Mouse (Mus musculus): ENCODE data around the gene Cfap126.

Gene Cfap126

GRCm38 (mm10) chr1:171094424-171094823, 19.3 kb upstream of the Cfap126 start:
- no peak for DNase-seq (ENCODE audit: extremely low read depth, low read depth)

- DNase-seq (ENCODE audit: extremely low read depth, low read depth): no peak
Observed at GRCm38 (mm10) chr1:171096110-171096964, 17.4 kb upstream of the Cfap126 start.

GRCm38 (mm10) chr1:171097136-171097535, 16.6 kb upstream of the Cfap126 start:
- no peak for DNase-seq (ENCODE audit: extremely low read depth, low read depth)

- DNase-seq (ENCODE audit: extremely low read depth, low read depth): no peak
Observed at GRCm38 (mm10) chr1:171097612-171098011, 16.1 kb upstream of the Cfap126 start.

- DNase-seq (ENCODE audit: extremely low read depth, low read depth): no peak
Observed at GRCm38 (mm10) chr1:171101033-171101432, 12.7 kb upstream of the Cfap126 start.

- DNase-seq (ENCODE audit: extremely low read depth, low read depth): peak; percentile 60
Observed at GRCm38 (mm10) chr1:171101733-171102546, 11.8 kb upstream of the Cfap126 start.

- peak; percentile 84 for DNase-seq (ENCODE audit: extremely low read depth, low read depth)
Observed at GRCm38 (mm10) chr1:171102547-171103177, 11.1 kb upstream of the Cfap126 start.

- peak; percentile 77 for DNase-seq (ENCODE audit: extremely low read depth, low read depth)
Observed at GRCm38 (mm10) chr1:171103179-171103840, 10.4 kb upstream of the Cfap126 start.

- DNase-seq (ENCODE audit: extremely low read depth, low read depth): no peak
Observed at GRCm38 (mm10) chr1:171105226-171105625, 8.5 kb upstream of the Cfap126 start.

- no peak for DNase-seq (ENCODE audit: extremely low read depth, low read depth)
Observed at GRCm38 (mm10) chr1:171109620-171110019, 4.1 kb upstream of the Cfap126 start.

- peak; percentile 53 for DNase-seq (ENCODE audit: extremely low read depth, low read depth)
Observed at GRCm38 (mm10) chr1:171110659-171111019, 3.1 kb upstream of the Cfap126 start.

GRCm38 (mm10) chr1:171111020-171111780, 2.5 kb upstream of the Cfap126 start:
- DNase-seq (ENCODE audit: extremely low read depth, low read depth): peak; percentile 91

- no peak for DNase-seq (ENCODE audit: extremely low read depth, low read depth)
Observed at GRCm38 (mm10) chr1:171111781-171112575, 1.7 kb upstream of the Cfap126 start.

GRCm38 (mm10) chr1:171112986-171113385, 732 bp upstream of the Cfap126 start:
- no peak for DNase-seq (ENCODE audit: extremely low read depth, low read depth)

- no peak for DNase-seq (ENCODE audit: extremely low read depth, low read depth)
Observed at GRCm38 (mm10) chr1:171116280-171116679, 2.6 kb downstream of the Cfap126 start.

- DNase-seq (ENCODE audit: extremely low read depth, low read depth): peak; percentile 73
Observed at GRCm38 (mm10) chr1:171118269-171118684, 4.6 kb downstream of the Cfap126 start.

GRCm38 (mm10) chr1:171118996-171119395, 5.3 kb downstream of the Cfap126 start:
- no peak for DNase-seq (ENCODE audit: extremely low read depth, low read depth)

- no peak for DNase-seq (ENCODE audit: extremely low read depth, low read depth)
Observed at GRCm38 (mm10) chr1:171119405-171119804, 5.7 kb downstream of the Cfap126 start.

- no peak for DNase-seq (ENCODE audit: extremely low read depth, low read depth)
Observed at GRCm38 (mm10) chr1:171120893-171121292, 7.2 kb downstream of the Cfap126 start.

GRCm38 (mm10) chr1:171121839-171122238, 8.1 kb downstream of the Cfap126 start:
- DNase-seq (ENCODE audit: extremely low read depth, low read depth): no peak
